Mouse (Mus musculus) layer of hippocampus, adult 9-10 months (tissue): ENCODE measurements around the gene Zfhx2.

Experiments used
- DNase-seq: peaks from one replicate; pipeline ENCODE4 v3.0.0; 2022; ENCODE audit warnings: low spot score

The Zfhx2 gene

GRCm38 (mm10) chr14:55105836-55106809 is 14.0 kb upstream of the Zfhx2 start, which contains the start of gene Ap1g2:
TSS of gene Ap1g2 (minus strand) at chr14:55106593.
- no peak for DNase-seq

- DNase-seq, result no peak
Measured at GRCm38 (mm10) chr14:55105386-55105785, 13.3 kb upstream of the Zfhx2 start.

- DNase-seq, result no peak
Measured at GRCm38 (mm10) chr14:55104365-55104764, 12.2 kb upstream of the Zfhx2 start.

GRCm38 (mm10) chr14:55102253-55102785 is 10.2 kb upstream of the Zfhx2 start:
- no peak for DNase-seq

GRCm38 (mm10) chr14:55101592-55101991 is 9.5 kb upstream of the Zfhx2 start:
- no peak for DNase-seq

GRCm38 (mm10) chr14:55098067-55098466 is 5.9 kb upstream of the Zfhx2 start:
- DNase-seq, result no peak

- no peak for DNase-seq
Measured at GRCm38 (mm10) chr14:55097646-55098045, 5.5 kb upstream of the Zfhx2 start.

GRCm38 (mm10) chr14:55096573-55097087 is 4.5 kb upstream of the Zfhx2 start:
- no peak for DNase-seq

GRCm38 (mm10) chr14:55095671-55096070 is 3.5 kb upstream of the Zfhx2 start:
- DNase-seq, result no peak

GRCm38 (mm10) chr14:55095263-55095662 is 3.1 kb upstream of the Zfhx2 start:
- DNase-seq, result no peak

- DNase-seq, result no peak
Measured at GRCm38 (mm10) chr14:55094704-55095231, 2.6 kb upstream of the Zfhx2 start, which contains the start of gene Thtpa. TSS of gene Thtpa (plus strand) at chr14:55094784.

GRCm38 (mm10) chr14:55093927-55094326 is 1.8 kb upstream of the Zfhx2 start:
- DNase-seq, result no peak

- DNase-seq, result no peak
Measured at GRCm38 (mm10) chr14:55091209-55091865, 787 bp downstream of the Zfhx2 start.

GRCm38 (mm10) chr14:55089199-55089947 is 2.8 kb downstream of the Zfhx2 start:
- no peak for DNase-seq

GRCm38 (mm10) chr14:55086009-55086514 is 6.1 kb downstream of the Zfhx2 start:
- DNase-seq, result no peak

- DNase-seq, result no peak
Measured at GRCm38 (mm10) chr14:55085324-55086008, 6.7 kb downstream of the Zfhx2 start.

GRCm38 (mm10) chr14:55083481-55083880 is 8.6 kb downstream of the Zfhx2 start:
- no peak for DNase-seq

GRCm38 (mm10) chr14:55081105-55081504 is 11.0 kb downstream of the Zfhx2 start:
- no peak for DNase-seq

- DNase-seq, result no peak
Measured at GRCm38 (mm10) chr14:55079214-55079970, 12.7 kb downstream of the Zfhx2 start.
